Mouse (Mus musculus): Measurements from ENCODE around the gene Psmb5. TPM values are rescaled to one million over a fixed set of nuclear protein-coding genes. Genes with fewer than 3 reads are reported as not detected.

Gene Psmb5
- polyA plus RNA-seq, 1 experiment from 2014 or later: 370 TPM

DNA sequence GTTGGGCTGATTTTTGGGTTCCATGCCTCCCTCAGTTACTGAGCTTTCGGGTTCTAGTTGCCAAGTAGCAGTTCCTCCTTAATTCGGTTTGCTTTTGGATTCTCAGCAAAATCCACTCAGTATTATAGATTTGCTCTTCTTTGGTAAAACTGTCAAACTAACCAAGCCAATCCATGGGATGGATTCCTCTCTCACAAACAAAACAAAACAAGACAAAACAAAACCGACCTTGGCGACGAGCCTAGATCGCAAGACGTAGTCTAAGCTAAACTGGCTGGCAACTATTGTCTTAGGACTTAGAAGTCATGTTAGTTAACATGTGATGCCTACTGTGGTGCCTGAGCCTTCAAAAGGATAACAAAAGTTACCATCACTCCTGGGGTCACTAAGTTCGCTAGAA is 14.1 kb downstream of the Psmb5 start:
- Histone ChIP-seq H3K27ac (peak overlapping the region; percentile 42; the same call in 1 of the 2 replicates), H3K27me3 (replicated peaks) (no peaks in the 10 kb centered on the region)
- no peak for ATAC-seq (ENCODE audit: insufficient read depth, low FRiP score, low read depth)

DNA sequence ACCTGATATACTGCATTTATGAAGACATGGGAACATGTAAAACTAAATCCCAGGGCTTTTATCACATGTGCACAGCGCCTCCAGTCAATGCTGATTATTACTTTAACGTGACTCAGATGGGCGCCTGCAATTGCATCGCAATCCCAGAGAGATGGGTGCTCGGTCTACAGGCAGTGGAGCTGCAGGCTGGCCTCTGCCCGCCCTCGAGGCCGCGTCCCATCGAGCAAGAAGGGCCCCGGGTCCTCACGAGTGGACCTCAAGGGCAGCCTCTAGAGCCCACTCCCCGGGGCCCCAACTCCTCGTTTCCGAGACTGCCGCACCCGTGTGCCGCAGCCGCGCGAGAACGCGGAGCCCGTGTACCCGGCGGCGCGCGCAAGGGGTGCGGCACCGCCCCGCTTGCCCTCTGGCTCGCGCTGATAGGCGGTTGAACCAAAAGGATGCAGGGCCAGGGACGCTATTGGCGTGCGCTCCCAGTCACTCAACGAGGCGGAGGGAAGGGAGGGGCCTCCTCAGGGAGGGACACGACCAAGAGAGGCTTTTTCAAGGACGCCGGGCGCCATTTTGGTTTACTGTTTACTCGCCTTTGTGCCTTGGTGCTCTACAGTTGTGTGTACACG is 14.7 kb downstream of the Psmb5 start:
- Histone ChIP-seq H3K4me2 (peak overlapping the region; percentile 53), H3K9me3 (no peaks in the 10 kb centered on the region), H3K4me1 (peaks cover 4% of the 10 kb centered on the region; the same call in 1 of the 2 replicates), H3K36me3 (no peaks in the 10 kb centered on the region), H3K27ac (peak overlapping the region; percentile 93), H3K27me3 (replicated peaks) (no peaks in the 10 kb centered on the region), H3K9ac (peak overlapping the region; percentile 58; the same call in 1 of the 2 replicates), H3K4me3 (replicated peaks) (peak overlapping the region; percentile 59)
- under 1% methylated on average over 46 of the region's 46 CpGs for WGBS
- ATAC-seq (ENCODE audit: insufficient read depth, low FRiP score, low read depth): peak; percentile 98

More for the DNA sequence above, 14.1 kb downstream of the Psmb5 start:
- Histone ChIP-seq H3K4me2 (peak overlapping the region; percentile 53), H3K4me1 (peaks cover 4% of the 10 kb centered on the region; the same call in 1 of the 2 replicates), H3K36me3 (no peaks in the 10 kb centered on the region), H3K9ac (no peak overlapping the region), H3K9me3 (no peaks in the 10 kb centered on the region), H3K4me3 (replicated peaks) (peak overlapping the region; percentile 59)
- WGBS: 81% methylated on average over 8 of the region's 8 CpGs

DNA sequence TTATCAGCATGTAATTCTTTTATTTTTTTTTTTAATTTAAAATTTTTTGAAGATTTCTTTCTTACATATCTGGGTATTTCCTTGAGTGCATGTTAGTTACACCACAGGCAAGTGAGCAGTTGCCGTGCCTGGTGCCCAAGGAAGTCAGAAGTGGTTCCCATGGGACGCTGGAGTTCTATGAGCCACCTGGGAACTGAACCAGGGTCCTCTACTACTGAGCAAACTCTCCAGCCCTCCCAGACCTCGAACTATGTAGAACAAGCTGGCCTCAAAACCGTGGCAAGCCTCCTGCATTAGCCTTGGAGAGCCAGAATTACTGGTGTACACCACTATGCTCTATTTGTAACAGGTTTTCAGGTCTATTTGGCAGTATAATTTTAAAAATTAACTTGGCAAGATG is 15.2 kb downstream of the Psmb5 start:
- H3K9ac ChIP-seq: peak overlapping the region; percentile 58; the same call in 1 of the 2 replicates
- H3K27me3 ChIP-seq (replicated peaks): no peaks in the 10 kb centered on the region

DNA sequence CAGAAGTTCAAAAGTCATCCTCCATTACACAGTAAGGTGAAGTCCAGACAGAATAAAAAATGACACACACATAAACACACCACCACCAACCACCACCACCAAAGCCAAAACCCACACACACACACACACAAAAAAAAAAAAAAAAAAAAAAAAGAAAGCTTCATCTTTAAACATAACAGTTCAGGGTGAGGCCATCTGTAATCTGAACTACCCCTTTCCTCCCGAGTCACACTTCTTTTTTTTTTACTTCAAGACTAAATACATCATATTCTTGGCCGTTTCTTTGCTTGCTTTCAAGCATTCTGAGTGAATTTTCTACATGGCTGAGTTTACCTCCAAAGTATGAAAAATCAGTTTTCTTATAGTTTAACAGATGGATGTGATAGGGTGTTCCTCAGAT is 16.2 kb downstream of the Psmb5 start:
- Histone ChIP-seq H3K9ac (no peak overlapping the region), H3K27me3 (replicated peaks) (no peaks in the 10 kb centered on the region), H3K4me3 (replicated peaks) (no peak overlapping the region), H3K9me3 (no peaks in the 10 kb centered on the region), H3K4me1 (peaks cover 4% of the 10 kb centered on the region; the same call in 1 of the 2 replicates), H3K27ac (no peak overlapping the region), H3K36me3 (no peaks in the 10 kb centered on the region), H3K4me2 (no peak overlapping the region)
- WGBS: 36% methylated on average over 2 of the region's 2 CpGs
- no peak for ATAC-seq (ENCODE audit: insufficient read depth, low FRiP score, low read depth)

More for the DNA sequence above, 15.2 kb downstream of the Psmb5 start:
- Histone ChIP-seq H3K27ac (peak overlapping the region; percentile 93), H3K4me1 (peaks cover 4% of the 10 kb centered on the region; the same call in 1 of the 2 replicates), H3K9me3 (no peaks in the 10 kb centered on the region), H3K4me3 (replicated peaks) (peak overlapping the region; percentile 59), H3K4me2 (peak overlapping the region; percentile 53), H3K36me3 (no peaks in the 10 kb centered on the region)
- ATAC-seq (ENCODE audit: insufficient read depth, low FRiP score, low read depth): no peak
- 38% methylated on average over 4 of the region's 4 CpGs for WGBS

DNA sequence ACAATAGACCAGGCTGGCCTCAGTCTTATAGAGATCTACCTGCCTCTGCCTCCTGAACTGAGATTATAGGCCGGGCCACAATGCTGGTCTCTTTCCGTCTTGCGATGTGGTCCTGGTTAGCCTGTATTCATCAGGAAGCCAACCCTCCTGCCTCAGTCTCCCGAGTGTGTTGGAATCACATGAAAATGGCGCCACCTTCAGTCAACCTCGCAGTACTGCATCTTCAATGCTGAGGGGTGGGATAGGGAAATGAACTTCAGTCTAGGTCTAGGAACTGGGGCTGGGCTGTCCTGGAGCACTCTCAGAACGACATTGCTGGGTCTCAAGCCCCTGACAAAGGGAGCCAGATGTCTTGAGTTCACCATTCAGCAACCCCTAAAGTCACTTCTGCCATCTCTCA is 20.7 kb downstream of the Psmb5 start:
- no peak for ATAC-seq (ENCODE audit: insufficient read depth, low FRiP score, low read depth)

DNA sequence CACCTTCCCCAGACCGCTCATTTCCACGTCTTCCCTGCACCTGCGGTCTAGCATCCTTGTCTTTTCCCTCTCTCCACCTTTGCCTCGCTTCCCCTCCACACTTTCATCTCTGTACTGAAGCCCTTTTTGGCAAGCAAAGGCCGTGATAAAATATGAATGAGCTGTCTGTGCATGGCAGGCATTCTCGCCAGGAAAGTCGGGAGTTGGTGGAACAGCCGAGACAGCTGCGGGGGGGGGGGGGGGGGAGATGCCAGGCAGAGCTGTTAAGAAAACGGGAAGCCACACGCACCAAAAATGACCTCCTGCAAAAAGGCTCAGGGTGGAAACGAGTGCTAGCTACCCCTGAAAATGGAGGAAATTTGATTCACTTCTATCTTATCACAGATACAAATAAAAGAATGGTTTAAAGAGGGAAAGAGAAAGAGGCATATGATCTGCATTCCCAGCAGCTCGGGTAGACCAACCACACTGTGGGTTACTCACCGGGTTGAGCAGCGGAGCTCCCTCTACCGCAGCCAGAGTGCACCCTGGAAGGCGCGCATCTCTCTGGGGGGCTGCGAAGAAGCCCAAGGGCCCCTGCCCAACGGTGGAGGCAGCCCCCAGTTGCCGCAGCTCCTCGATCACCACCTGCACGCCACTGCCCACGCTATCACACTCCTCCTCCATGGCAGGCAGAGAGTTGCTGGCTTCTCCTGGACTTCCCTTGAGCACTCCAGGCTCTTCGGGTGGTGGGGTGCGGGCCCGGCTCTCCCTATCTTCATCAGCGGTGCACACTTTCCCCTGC is 23.0 kb downstream of the Psmb5 start:
- no peaks in the 10 kb centered on the region for H3K27me3 ChIP-seq (replicated peaks)
- H3K4me2 ChIP-seq: no peak overlapping the region
- H3K9me3 ChIP-seq: no peaks in the 10 kb centered on the region
- ATAC-seq (ENCODE audit: insufficient read depth, low FRiP score, low read depth): no peak
- 0 out of 2 replicates have a peak, but pooled peaks cover 3% of the 10 kb centered on the region for H3K36me3 ChIP-seq
- H3K27ac ChIP-seq: no peak overlapping the region
- no peak overlapping the region for H3K9ac ChIP-seq
- H3K4me1 ChIP-seq: no peaks in the 10 kb centered on the region
- WGBS: 69% methylated on average over 28 of the region's 28 CpGs
- no peak overlapping the region for H3K4me3 ChIP-seq (replicated peaks)

More for the DNA sequence above, 20.7 kb downstream of the Psmb5 start:
- H3K4me1 ChIP-seq: no peaks in the 10 kb centered on the region
- H3K9ac ChIP-seq: no peak overlapping the region
- no peaks in the 10 kb centered on the region for H3K9me3 ChIP-seq
- H3K4me3 ChIP-seq (replicated peaks): no peak overlapping the region
- WGBS: 75% methylated on average over 7 of the region's 7 CpGs
- no peak overlapping the region for H3K4me2 ChIP-seq
- H3K27ac ChIP-seq: no peak overlapping the region
- H3K36me3 ChIP-seq: 0 out of 2 replicates have a peak, but pooled peaks cover 3% of the 10 kb centered on the region
- H3K27me3 ChIP-seq (replicated peaks): no peaks in the 10 kb centered on the region

DNA sequence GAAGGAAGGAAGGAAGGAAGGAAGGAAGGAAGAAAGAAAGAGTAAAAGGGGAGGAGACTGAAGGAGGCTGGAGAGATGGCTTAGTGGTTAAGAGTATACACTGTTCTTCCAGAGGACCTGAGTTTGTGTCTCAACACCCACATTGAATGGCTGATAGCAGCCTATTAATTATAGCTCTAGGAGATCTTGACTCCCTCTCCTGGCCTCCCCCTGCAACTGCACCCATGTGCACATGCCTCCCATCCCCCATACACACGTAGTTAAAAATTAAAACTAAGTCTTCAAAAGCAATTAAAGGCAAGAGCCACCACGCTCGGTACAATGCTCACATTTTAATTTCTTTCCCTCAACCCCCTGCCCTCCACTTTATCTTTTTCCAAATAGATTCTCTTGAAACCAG is 23.8 kb downstream of the Psmb5 start:
- no peak for ATAC-seq (ENCODE audit: insufficient read depth, low FRiP score, low read depth)

DNA sequence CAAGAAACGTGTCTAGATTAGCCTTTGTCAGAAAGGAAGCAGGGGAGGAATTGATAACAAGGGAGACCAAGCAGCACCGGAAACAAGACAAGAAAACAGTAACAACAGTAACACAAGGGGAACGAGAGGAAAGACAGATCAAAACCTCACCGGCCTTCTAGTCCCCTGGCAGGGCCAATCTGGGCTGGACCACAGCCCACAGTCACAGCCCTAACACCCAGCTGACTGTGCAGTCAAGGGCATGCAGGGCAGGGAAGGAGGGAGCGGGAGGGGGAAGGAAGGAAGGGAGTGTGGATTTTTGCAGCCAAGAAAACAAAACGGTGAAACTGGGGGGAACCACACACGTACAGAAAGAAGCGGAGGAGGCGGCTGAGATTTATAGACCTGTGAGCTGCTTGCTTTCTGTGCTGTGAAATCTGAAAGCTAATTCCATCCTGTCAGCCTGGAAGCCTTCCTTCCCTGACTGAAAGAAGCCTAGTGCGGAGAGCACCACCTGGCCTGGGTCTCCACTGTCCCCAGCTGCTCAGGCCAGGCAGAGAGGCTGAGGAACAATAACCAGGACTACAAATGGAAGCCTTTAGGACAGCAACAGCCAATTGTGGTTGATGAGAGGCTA is 25.4 kb downstream of the Psmb5 start:
- Histone ChIP-seq H3K36me3 (0 out of 2 replicates have a peak, but pooled peaks cover 3% of the 10 kb centered on the region), H3K4me3 (replicated peaks) (no peak overlapping the region), H3K9me3 (no peaks in the 10 kb centered on the region), H3K27me3 (replicated peaks) (no peaks in the 10 kb centered on the region), H3K27ac (0 out of 2 replicates have a peak overlapping the region, but pooled peaks have one; percentile 10), H3K4me2 (no peak overlapping the region), H3K9ac (no peak overlapping the region), H3K4me1 (no peaks in the 10 kb centered on the region)
- no peak; the same call in 1 of the 2 replicates for ATAC-seq (ENCODE audit: insufficient read depth, low FRiP score, low read depth)
- WGBS: 47% methylated on average over 10 of the region's 10 CpGs

More for the DNA sequence above, 23.8 kb downstream of the Psmb5 start:
- Histone ChIP-seq H3K27ac (no peak overlapping the region), H3K4me3 (replicated peaks) (no peak overlapping the region), H3K36me3 (0 out of 2 replicates have a peak, but pooled peaks cover 3% of the 10 kb centered on the region), H3K9me3 (no peaks in the 10 kb centered on the region), H3K27me3 (replicated peaks) (no peaks in the 10 kb centered on the region), H3K4me2 (no peak overlapping the region), H3K9ac (no peak overlapping the region), H3K4me1 (no peaks in the 10 kb centered on the region)
- WGBS: 95% methylated on average over 3 of the region's 3 CpGs

DNA sequence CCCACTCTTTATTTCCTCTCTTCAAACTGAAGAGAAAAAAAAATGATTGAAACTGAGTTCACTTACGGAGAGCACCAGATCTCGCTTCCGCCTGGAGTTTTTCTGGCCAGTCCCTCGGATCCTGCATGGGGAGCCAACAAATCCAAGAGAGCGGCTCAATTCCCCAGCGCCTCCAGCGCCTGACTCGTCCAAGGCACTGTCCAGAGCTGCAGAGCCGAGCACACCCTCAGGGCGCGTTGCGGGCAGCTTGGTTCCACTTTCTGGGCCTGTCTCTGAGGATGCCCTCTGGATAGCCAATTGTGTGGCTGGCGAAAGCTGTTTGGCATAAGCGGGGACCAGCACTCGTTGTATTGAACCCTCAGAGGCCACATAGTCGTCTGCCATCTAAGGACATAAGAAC is 26.8 kb downstream of the Psmb5 start:
- WGBS: 96% methylated on average over 16 of the region's 16 CpGs
- H3K36me3 ChIP-seq: 0 out of 2 replicates have a peak, but pooled peaks cover 3% of the 10 kb centered on the region
- no peaks in the 10 kb centered on the region for H3K27me3 ChIP-seq (replicated peaks)
- H3K9me3 ChIP-seq: no peaks in the 10 kb centered on the region
- H3K27ac ChIP-seq: no peak overlapping the region
- no peak for ATAC-seq (ENCODE audit: insufficient read depth, low FRiP score, low read depth)
- H3K4me1 ChIP-seq: no peaks in the 10 kb centered on the region
- H3K4me2 ChIP-seq: no peak overlapping the region
- no peak overlapping the region for H3K4me3 ChIP-seq (replicated peaks)
- no peak overlapping the region for H3K9ac ChIP-seq

DNA sequence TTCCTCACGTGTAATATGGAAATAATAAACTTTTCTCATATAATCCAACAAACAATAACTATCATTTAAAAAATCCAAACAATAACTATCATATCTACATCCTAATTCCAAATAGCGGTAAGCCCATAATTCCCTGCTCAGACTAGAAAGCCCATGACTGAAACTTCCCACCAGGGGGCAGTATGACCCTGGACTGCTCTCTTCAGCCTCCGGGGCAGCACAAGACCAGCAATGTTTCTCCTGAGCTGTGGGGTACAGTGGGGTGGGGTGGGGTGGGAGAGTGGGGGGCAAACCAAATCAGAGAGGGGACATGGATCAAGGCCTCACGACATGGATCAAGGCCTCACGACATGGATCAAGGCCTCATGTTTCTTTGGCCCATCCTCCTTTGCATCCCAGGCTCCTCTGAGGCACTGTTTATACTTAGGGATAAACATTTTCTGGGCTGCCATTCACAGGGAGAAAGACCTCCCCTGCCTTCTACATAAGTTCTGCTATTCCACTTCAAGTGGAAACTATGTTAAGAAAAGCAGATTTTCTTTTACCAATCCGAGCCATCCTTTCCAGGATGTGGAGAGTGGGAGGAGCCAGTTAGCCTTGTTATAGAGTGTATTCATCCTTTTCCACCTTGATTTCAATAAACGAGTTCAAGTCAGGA is 34.0 kb downstream of the Psmb5 start:
- Histone ChIP-seq H3K36me3 (0 out of 2 replicates have a peak, but pooled peaks cover 4% of the 10 kb centered on the region), H3K27ac (0 out of 2 replicates have a peak overlapping the region, but pooled peaks have one; percentile 37), H3K27me3 (replicated peaks) (no peaks in the 10 kb centered on the region), H3K9ac (no peak overlapping the region), H3K4me1 (no peaks in the 10 kb centered on the region), H3K4me2 (no peak overlapping the region), H3K4me3 (replicated peaks) (no peak overlapping the region), H3K9me3 (no peaks in the 10 kb centered on the region)
- peak; percentile 40; the same call in 1 of the 2 replicates for ATAC-seq (ENCODE audit: insufficient read depth, low FRiP score, low read depth)
- WGBS: 26% methylated on average over 7 of the region's 7 CpGs

DNA sequence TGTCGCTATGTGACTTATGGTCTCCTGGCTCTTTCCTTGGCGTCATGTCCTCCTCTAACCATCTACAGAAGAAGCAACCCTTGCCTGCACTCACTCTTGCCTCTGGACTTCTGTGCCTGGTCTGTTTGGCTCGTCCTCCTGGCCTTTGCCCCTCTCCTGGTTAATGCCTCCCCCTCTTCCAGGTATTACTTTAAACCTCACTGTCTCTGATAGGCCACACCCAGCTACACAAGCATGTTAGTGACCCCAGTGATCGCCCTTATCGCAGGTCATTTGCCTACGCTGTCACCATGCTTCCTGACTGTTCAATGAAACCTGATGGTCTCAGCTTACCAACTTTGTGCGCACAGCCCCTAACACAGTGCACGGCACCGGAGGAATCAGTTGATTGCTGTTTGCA is 35.3 kb downstream of the Psmb5 start:
- Histone ChIP-seq H3K27me3 (replicated peaks) (no peaks in the 10 kb centered on the region), H3K4me3 (replicated peaks) (no peak overlapping the region), H3K36me3 (0 out of 2 replicates have a peak, but pooled peaks cover 4% of the 10 kb centered on the region), H3K9ac (no peak overlapping the region), H3K4me1 (peaks cover 4% of the 10 kb centered on the region; the same call in 1 of the 2 replicates), H3K27ac (no peak overlapping the region), H3K9me3 (no peaks in the 10 kb centered on the region), H3K4me2 (no peak overlapping the region)
- ATAC-seq (ENCODE audit: insufficient read depth, low FRiP score, low read depth): no peak
- WGBS: 84% methylated on average over 9 of the region's 9 CpGs
